Mouse (Mus musculus) embryo, embryonic 10 days (tissue): Measurements from ENCODE around the gene Auts2.

Experiments used
- DNase-seq: peaks from one replicate; pipeline ENCODE4 v3.0.0-alpha.2; 2015; ENCODE audit warnings: low spot score

Gene Auts2

GRCm38 (mm10) chr5:132448401-132449066, 94.6 kb downstream of the Auts2 start:
- DNase-seq = no peak

DNA sequence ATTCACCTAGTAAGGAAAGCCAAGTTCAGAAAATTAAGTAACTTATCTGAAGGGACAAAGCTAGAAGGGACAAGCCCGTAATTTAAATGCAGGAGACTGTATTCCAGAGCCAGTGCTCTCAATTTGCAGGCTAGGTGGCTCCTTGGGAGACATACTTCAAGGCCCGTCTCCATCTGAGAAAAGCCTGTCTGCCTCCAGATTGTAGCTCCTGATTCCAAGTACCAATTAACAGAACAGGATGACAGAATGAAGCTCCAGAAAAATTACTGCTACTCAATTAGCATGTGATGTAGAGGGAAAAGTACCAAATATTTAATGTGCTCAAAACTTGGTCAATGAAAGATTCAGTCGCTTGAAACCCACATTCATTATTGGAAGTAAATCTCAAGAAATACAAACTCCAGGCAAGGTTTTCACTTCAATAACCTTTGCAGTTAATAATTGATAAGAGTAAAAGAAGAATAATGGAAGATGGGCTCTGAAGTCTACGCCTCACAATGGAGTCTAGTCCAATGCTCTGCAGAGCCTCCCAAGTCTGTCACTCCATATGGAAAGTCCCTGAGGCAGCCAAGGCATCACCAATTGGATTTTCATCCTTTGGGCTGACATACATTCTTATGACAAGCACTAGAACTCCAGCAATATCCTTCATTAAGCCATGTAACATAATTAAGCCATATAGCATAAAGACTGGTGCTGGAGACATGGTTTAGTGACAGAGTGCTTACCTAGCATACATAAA, 97.8 kb downstream of the Auts2 start:
- DNase-seq = no peak

- DNase-seq = no peak
Measured at GRCm38 (mm10) chr5:132442948-132443347, 100.2 kb downstream of the Auts2 start.

DNA sequence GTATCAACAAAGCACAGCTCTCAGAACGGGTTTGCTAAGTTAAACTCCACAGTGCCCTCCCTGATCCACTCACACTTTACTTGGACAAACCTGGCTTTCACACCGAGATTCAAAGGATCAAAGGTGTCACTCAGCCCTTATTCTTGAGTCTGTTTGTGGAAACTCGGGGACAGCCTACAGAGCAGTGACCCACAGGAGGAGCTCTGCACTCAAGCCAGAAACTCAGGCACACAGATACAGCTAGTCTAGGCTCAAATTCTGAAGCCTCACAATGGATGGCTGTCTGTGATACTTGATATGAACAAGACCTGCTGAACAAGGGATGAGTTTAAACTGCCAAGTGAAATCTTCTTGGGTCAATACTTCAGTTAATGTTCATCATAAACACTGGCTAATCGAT, 104.7 kb downstream of the Auts2 start:
- DNase-seq = peak; percentile 31

DNA sequence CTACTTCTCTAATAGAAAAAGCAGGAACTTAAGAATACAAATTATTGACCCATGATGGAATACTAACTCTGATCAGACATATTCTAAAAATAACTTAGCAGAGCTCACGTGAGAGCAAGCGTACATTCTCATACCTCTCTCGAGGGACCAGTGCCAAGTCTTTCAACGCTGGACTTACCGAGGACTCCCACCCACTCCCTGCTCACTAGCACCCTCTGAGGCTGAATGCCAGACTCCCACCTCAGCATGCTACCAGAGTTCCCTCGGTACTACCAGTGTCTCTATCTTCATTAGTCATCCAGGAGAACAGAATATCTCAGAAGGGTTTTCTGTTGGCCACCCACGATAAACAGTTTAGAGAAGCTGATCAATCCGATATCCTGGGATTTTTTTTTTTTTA, 105.2 kb downstream of the Auts2 start:
- DNase-seq = no peak

GRCm38 (mm10) chr5:132437478-132437877, 105.7 kb downstream of the Auts2 start:
- no peak for DNase-seq

DNA sequence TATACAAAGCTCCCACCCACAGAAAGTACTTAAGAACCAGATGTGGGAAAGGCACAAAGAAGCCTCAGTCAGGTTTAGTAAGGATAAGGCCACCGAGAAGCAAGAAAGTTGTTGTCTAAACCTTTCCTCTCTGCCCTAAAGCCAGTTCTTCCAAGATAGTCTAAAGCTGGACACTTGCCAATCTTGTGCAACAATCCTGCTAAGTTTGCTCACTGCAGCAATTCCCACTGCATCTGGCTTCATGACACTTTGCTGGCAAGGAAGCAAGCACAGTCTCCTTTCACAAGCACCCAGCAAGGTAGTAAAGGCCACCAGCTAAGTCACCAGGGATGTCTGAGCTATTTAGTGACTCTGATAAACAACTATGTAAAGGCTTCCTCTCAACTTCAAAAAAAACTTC, 106.2 kb downstream of the Auts2 start:
- DNase-seq = no peak

- no peak for DNase-seq
Measured at GRCm38 (mm10) chr5:132436473-132436872, 106.7 kb downstream of the Auts2 start.

- DNase-seq = no peak
Measured at GRCm38 (mm10) chr5:132435401-132435800, 107.7 kb downstream of the Auts2 start.

GRCm38 (mm10) chr5:132433377-132434115, 109.6 kb downstream of the Auts2 start:
- no peak for DNase-seq

DNA sequence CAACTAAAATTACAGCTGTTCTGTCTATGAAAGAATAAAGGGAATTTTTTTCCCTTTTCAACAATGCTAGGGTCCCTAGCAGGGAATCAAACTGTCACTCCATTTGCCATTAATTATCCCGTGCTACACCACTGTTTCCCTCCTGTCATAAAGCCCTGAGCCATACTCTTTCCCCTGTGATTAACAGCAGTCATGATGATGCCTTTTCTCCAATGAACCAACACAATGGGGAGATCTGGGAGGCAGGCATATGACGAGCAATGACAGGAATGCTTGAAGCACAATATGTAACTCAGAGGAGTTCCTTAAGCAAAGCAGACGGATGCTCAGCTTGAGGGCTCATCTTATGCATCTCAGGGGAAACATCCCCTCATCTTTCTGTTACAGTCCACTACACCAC, 113.8 kb downstream of the Auts2 start:
- DNase-seq = no peak

- no peak for DNase-seq
Measured at GRCm38 (mm10) chr5:132426342-132426741, 116.8 kb downstream of the Auts2 start.

DNA sequence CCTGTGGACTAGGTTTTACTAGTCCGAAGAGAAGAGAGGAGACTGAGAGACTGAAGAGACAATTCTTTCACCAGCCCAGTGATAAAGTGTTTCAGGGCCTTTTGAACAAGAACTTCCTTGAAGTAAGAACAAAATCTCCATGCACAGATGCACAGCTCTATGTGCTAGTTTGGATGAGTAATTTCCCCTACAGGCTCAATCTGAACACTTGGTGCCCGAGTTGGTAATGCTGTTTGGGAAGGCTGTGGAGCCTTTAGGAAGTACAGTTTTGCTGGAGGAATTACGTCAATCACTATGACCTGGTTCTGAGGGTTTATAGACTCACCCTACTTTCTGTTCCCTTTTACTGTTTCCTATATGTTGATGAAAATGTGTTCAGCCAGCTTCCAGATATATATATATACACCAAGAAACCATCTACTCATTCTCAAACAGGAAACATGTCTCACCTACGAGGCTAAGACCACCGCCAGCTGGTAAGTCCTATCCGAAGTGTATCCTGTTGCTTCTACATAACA, 117.3 kb downstream of the Auts2 start:
- no peak for DNase-seq

- no peak for DNase-seq
Measured at GRCm38 (mm10) chr5:132410338-132410852, 132.7 kb downstream of the Auts2 start.

DNA sequence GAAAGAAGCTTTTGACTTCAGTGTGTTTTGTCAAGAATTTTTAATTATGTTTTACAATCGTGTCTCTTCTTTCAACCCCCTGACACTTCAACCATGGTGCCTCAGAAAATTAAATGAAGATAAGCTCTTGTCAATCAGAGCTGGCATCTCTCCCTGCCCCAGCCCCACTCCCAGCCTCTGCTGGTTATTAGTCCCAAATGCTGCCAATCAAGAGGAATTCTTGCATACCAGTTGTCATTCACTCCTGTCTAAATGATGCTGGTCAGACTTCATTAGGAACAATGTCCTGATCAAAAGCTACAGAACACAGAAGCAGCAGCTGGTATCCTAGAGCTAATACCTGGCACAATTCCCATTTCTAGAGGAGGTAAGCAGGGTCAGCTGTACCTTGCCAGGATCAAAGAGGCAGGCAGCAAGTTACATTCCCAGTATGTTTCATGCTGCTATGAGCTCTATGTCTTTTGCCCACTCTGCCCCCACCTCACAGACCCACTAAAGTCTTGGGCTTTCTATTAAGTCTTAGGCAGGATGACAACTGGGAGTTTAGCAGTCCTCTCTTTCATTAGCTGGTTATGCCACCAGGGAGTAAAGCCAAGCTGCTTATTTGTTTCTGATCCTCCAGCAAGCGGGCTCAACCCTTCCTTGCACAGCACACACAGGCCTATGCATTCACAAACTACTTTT, 134.1 kb downstream of the Auts2 start:
- no peak for DNase-seq

DNA sequence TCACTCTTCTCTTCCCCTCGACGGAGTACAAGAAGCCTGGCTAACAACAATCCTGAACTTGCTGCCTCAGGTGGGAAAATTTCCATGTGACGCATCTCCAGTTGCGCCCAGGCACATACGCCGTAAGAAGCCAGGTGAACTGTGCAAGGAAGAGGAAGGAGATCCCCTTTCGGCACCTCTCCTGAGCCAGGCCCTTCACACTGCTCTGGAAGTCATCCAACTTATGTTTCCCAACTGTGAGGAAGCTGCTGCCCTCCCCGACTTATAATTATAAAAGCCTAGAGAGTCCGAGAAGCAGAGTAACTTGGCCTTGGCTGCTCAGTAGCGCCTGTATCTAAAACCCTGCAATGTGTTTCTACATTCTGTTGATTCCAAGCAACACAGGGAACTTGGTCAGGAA, 142.6 kb downstream of the Auts2 start:
- no peak for DNase-seq

DNA sequence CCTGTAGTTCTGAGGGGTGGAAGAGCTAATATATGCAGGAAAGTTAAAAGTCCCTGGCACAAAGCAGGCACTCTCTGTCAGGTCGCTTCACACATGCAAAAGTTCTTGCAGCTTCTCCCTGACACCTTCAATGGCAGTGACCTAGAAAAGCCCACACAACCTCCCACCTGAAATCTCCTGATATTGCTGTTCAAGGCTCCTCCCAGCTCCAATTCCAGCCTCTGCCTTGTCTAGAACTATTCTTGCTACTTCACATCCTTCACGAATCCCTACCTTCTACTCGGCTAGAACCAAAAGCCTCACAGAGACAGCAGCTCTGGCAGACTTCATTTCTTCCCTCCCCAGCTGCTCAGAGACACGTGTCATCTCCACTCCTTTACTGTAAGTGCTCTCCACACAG, 143.7 kb downstream of the Auts2 start:
- DNase-seq = no peak

GRCm38 (mm10) chr5:132395922-132396321, 147.2 kb downstream of the Auts2 start:
- no peak for DNase-seq

GRCm38 (mm10) chr5:132394800-132395575, 148.2 kb downstream of the Auts2 start:
- DNase-seq = peak; percentile 58

GRCm38 (mm10) chr5:132391831-132392763, 151.0 kb downstream of the Auts2 start:
- DNase-seq = peak; percentile 27
